Mouse (Mus musculus) midbrain, embryonic 14.5 days (tissue): ENCODE data around the gene Zbtb6. TPM values are rescaled to one million over a fixed set of nuclear protein-coding genes. Genes with fewer than 3 reads are reported as not detected.

Source experiments
- ATAC-seq: fragments of 200-750 bp; cut with Nextera tagmentation; 2 replicates; pipeline ENCODE4 v1.8.0; 2017; ENCODE audit warnings: moderate number of reproducible peaks, moderate library complexity; ENCODE audit not compliant: low FRiP score, low TSS enrichment
- DNase-seq: peaks from one replicate; pipeline ENCODE4 v3.0.0-alpha.2; 2015
- H3K27ac ChIP-seq: fragments of 300-500 bp; sonication (generic); replicated peaks from 2 replicates; pipeline ENCODE4 v1.5.1; 2014; ENCODE audit warnings: mild to moderate bottlenecking, low read depth, low read length, moderate library complexity
- H3K27me3 ChIP-seq: fragments of 300-500 bp; sonication (generic); 2 replicates; pipeline ENCODE4 v1.6.1; 2014; ENCODE audit warnings: low read length, control low read depth, mixed read lengths; ENCODE audit not compliant: control insufficient read depth, insufficient read depth
- H3K36me3 ChIP-seq: fragments of 300-500 bp; sonication (generic); 2 replicates; pipeline ENCODE4 v1.6.1; 2014; ENCODE audit warnings: low read length, control low read depth; ENCODE audit not compliant: control insufficient read depth, insufficient read depth
- H3K4me1 ChIP-seq: fragments of 300-500 bp; sonication (generic); 2 replicates; pipeline ENCODE4 v1.6.1; 2014; ENCODE audit warnings: mild to moderate bottlenecking, antibody characterized with exemption, low read length, control low read depth; ENCODE audit not compliant: control insufficient read depth, insufficient read depth
- H3K4me2 ChIP-seq: fragments of 300-500 bp; sonication (generic); 2 replicates; pipeline ENCODE4 v1.6.1; 2014; ENCODE audit warnings: mild to moderate bottlenecking, low read length, moderate library complexity
- H3K4me3 ChIP-seq: fragments of 300-500 bp; sonication (generic); replicated peaks from 2 replicates; pipeline ENCODE4 v1.5.1; 2014; ENCODE audit warnings: low read depth, low read length
- H3K9ac ChIP-seq: fragments of 300-500 bp; sonication (generic); replicated peaks from 2 replicates; pipeline ENCODE4 v1.6.1; 2014; ENCODE audit warnings: mild to moderate bottlenecking, low read length, moderate library complexity
- H3K9me3 ChIP-seq: fragments of 300-500 bp; sonication (generic); 2 replicates; pipeline ENCODE4 v1.6.1; 2016; ENCODE audit warnings: low read length, control low read depth, mixed read lengths; ENCODE audit not compliant: control insufficient read depth
- WGBS: fragments of 180-500 bp; shearing (Covaris S2); extraction: QIAGEN DNeasy Blood & Tissue Kit; methylation state at CpG from one replicate; pipeline ENCODE4 v1.1.7; 2014; 5-methylcytosine and 5-hydroxymethylcytosine counted together
- polyA plus RNA-seq: library from polyadenylated mRNA; unstranded; fragments of >200 nt; fragmentation: Nextera tagmentation; extraction: Ambion mirVana; gene quantifications from 2 replicates; pipeline ENCODE4 v1.2.1, GENCODE M21; 2014

Gene Zbtb6
- polyA plus RNA-seq, 1 experiment from 2014 or later, result 11.7 TPM

DNA sequence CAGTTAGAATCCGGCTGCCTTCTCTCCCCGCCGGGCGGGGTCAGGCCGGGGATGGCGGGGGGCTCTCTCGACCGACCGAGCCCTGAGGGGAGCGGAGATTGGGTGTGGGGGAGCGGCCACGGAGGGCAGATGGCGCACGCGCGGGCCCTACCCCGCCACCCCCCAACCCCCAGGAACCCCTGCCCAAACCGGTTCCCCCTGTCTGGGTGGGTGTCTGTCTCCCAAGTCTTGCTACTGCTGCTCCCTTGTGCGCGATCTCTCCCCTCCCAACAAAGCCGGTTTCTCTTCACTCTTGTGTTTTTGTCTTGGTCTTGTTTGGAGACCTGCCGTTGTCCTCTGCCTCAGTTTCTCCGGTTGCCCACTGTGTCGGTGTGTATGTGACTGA, 9.4 kb upstream of the Zbtb6 start:
- H3K36me3 ChIP-seq, result no peaks in the 10 kb centered on the region
- WGBS, result under 1% methylated on average over 23 of the region's 24 CpGs
- no peaks in the 10 kb centered on the region for H3K9me3 ChIP-seq
- H3K4me1 ChIP-seq, result peaks cover 13% of the 10 kb centered on the region; the same call in 1 of the 2 replicates
- H3K27me3 ChIP-seq, result no peaks in the 10 kb centered on the region
- DNase-seq (no peak), ATAC-seq (peak; percentile 84)
- H3K4me3 ChIP-seq, result peak overlapping the region; percentile 94
- peak overlapping the region; percentile 95 for H3K4me2 ChIP-seq
- peak overlapping the region; percentile 93 for H3K9ac ChIP-seq
- peak overlapping the region; percentile 87 for H3K27ac ChIP-seq

DNA sequence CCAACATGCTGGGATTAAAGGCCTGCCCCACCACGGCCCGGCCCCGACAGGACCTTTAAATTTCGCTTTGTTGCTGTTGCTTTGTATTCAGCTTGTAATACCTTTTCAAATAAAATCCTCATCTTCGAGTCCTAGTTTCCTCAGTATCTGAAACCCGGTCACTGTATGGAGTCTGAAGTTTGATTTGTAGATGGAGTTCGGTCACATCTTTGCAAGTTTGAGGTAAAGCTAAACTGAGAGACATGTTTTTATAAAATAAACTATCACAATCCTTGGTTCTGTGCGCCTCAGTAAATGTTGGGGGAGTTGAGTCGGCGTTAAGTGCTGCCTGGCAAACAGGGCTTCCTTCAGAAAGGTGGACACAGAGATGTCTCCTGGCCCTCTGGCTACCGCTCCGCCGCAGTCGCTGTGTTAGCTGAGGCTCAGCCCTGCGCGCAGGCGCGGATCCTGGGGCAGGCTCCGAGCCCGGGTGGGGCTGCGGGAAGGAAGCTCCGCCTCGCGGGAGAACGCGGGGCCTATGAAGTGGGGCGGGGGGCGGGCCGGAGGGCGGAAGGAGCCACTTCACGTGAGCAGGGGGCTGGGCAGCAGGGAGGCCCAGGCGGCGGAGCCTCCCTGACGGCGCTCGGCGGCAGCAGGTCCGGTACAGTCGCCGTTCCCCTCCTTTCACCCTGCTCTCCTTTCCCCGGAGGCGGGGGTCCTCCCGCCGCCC, 8.8 kb upstream of the Zbtb6 start:
- Histone ChIP-seq H3K27ac (peak overlapping the region; percentile 87), H3K27me3 (no peaks in the 10 kb centered on the region), H3K4me3 (peak overlapping the region; percentile 94), H3K9ac (peak overlapping the region; percentile 93), H3K4me1 (peaks cover 13% of the 10 kb centered on the region; the same call in 1 of the 2 replicates), H3K36me3 (no peaks in the 10 kb centered on the region), H3K4me2 (peak overlapping the region; percentile 95), H3K9me3 (no peaks in the 10 kb centered on the region)
- peak; percentile 98 for DNase-seq
- WGBS, result 7% methylated on average over 42 of the region's 44 CpGs
- peak; percentile 98 for ATAC-seq

DNA sequence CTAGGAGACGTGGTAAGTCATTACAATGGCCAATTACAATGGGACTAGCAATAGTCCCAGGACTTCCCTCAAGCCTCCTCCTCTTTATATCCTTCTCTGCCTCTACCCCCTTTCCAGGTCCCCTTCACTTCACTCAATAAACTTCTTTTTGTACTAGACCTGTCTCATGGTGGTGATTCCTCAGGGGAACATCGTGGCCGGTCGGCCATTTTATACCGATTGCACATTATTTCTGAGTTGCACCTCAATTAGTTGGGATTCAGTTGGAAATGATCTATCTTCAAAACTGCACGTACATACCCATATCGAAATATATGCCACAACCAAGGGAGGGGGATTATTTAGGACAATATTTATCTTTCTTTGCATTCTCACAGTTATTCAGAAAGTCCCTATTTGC, 11.4 kb downstream of the Zbtb6 start:
- H3K27me3 ChIP-seq, result no peaks in the 10 kb centered on the region
- WGBS, result 16% methylated on average over 7 of the region's 7 CpGs
- peak overlapping the region; percentile 96 for H3K27ac ChIP-seq
- peak; percentile 66 for DNase-seq
- peak overlapping the region; percentile 91 for H3K4me2 ChIP-seq
- peak overlapping the region; percentile 77 for H3K9ac ChIP-seq
- peak; percentile 46 for ATAC-seq
- peaks cover 11% of the 10 kb centered on the region for H3K4me1 ChIP-seq
- no peaks in the 10 kb centered on the region for H3K9me3 ChIP-seq
- H3K36me3 ChIP-seq, result peaks cover 29% of the 10 kb centered on the region
- H3K4me3 ChIP-seq, result peak overlapping the region; percentile 71

DNA sequence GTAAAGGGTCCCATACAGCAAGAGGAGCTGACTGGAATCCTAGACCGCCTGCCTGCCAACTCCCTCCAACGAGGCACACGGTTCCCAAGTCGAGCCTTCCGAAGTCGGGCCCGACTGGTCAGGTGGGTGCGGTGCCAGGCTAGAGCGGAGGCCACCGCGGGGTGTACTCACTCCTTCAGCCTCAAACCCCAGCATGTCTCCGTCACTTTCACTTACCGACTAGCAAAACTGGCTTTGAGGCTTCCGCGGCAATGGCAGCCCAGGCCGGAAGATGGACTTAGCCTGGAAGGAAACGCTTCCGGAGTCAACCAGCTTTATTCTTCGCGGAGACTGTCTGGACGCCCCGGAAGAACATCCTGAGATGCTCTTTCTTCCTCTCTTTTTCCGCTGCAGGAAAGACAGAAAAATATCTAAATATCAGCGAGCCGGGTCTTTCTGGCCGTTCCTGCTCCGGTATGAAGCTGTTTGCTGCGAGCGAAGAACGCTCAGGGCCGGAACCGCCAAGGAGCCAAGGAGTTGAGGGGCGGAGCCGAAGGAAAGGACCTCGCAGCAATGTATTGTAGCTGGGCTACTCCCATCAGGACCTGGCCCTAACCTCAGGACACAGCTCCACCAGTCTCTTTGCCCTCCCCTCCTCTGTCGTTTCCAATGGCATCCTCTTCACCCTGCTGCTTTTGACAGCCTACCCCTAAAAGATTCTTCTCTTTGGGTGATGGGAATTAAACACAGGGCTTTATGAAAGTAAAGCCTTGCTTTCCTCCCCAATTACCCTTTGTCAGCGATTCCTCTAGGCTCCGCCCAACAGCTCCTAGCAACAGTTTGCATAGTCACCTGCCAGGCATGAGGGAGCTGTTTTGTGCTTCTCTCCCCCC, 12.1 kb downstream of the Zbtb6 start:
- ATAC-seq, result peak; percentile 95
- Histone ChIP-seq H3K4me1 (peaks cover 11% of the 10 kb centered on the region), H3K4me2 (peak overlapping the region; percentile 91)

DNA sequence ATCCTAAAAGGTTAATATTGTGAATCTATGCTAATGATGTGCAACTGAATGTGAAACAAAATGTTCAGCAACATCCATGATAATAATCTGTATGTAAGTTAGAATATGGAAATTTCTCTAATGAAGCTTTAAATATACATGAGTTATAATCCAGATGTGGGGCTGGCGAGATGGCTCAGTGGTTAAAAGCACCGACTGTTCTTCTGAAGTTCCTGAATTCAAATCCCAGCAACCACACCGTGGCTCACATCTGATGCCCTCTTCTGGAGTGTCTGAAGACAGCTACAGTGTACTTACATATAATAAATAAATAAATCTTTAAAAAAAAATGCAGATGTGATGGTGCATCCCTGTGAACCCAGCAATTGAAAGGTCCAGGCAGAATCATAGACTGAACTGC, 19.3 kb downstream of the Zbtb6 start:
- ATAC-seq, result no peak
- H3K4me1 ChIP-seq, result peaks cover 12% of the 10 kb centered on the region
- 46% methylated on average over 3 of the region's 3 CpGs for WGBS
- H3K4me2 ChIP-seq, result no peak overlapping the region
- H3K4me3 ChIP-seq, result no peak overlapping the region
- H3K36me3 ChIP-seq, result peaks cover 12% of the 10 kb centered on the region
- DNase-seq, result peak; percentile 8
- H3K27ac ChIP-seq, result no peak overlapping the region
- no peaks in the 10 kb centered on the region for H3K27me3 ChIP-seq
- H3K9ac ChIP-seq, result no peak overlapping the region
- no peaks in the 10 kb centered on the region for H3K9me3 ChIP-seq

More for the DNA sequence above, 12.1 kb downstream of the Zbtb6 start:
- peak overlapping the region; percentile 96 for H3K27ac ChIP-seq
- H3K4me3 ChIP-seq, result peak overlapping the region; percentile 71
- no peaks in the 10 kb centered on the region for H3K9me3 ChIP-seq
- peak overlapping the region; percentile 77 for H3K9ac ChIP-seq
- DNase-seq, result peak; percentile 97
- H3K27me3 ChIP-seq, result no peaks in the 10 kb centered on the region
- under 1% methylated on average over 38 of the region's 38 CpGs for WGBS
- peaks cover 22% of the 10 kb centered on the region for H3K36me3 ChIP-seq

DNA sequence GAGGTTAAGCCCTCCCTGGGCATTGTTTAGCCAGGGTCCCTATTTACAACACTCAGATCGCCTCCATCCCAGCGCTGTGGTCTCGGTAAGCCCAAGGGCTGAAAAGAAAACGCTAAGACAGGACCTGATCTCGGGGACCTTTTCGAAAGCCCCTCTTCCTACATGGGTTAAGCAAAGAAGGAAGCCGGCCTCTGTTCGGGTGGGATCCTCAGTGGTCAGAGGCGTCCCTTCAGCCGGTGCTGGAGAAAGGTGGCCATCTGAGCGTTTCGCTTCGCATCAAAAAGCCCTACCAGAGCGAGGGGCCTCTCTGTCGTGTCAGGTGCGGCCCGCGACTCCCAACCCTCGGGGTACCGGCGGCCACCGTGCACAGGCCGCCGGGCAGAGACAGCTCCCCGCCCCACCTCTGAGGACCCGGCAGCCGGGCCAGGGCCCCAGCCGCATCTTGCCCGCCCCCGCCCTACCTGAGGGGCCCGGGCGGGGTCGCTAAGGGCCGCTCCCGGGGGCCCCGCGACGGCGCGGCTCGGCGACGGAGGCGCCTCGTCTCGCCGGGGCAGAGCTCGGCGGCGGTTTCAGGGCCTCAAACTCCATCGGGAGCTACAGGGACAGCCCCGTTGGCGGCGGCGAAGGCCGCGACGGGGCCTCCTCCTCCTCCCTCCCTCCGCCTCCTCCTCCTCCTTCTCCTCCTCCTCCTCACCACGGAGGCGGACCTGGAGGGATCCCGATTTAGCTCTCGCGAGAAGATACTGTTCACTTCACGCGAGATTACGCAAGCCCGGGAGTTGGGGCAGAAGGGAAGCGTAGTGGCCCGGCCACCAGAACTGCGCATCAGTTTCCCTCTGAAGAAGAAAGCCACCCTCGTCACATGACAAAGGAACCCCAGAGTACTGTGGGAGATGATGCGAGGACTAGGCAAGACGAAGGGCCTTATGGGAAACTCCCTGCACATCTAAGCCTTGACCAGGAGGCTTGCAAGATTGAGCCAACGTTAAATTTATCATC, 20.4 kb downstream of the Zbtb6 start, which contains the start of gene Rc3h2:
Gene Rc3h2 (minus strand): TSS at position 598 of the 999 bp plus-strand sequence.
- WGBS, result under 1% methylated on average over 68 of the region's 75 CpGs
- Histone ChIP-seq H3K4me1 (peaks cover 12% of the 10 kb centered on the region), H3K9ac (peak within 1 kb of the TSS; percentile 99), H3K27ac (peak within 1 kb of the TSS; percentile 98), H3K9me3 (no peaks in the 10 kb centered on the region), H3K4me3 (peak within 1 kb of the TSS; percentile 94), H3K4me2 (peak within 1 kb of the TSS; percentile 80), H3K27me3 (no peaks in the 10 kb centered on the region), H3K36me3 (peaks cover 3% of the 10 kb centered on the region; the same call in 1 of the 2 replicates)
- peak; percentile 98 for DNase-seq
- peak; percentile 99 for ATAC-seq

DNA sequence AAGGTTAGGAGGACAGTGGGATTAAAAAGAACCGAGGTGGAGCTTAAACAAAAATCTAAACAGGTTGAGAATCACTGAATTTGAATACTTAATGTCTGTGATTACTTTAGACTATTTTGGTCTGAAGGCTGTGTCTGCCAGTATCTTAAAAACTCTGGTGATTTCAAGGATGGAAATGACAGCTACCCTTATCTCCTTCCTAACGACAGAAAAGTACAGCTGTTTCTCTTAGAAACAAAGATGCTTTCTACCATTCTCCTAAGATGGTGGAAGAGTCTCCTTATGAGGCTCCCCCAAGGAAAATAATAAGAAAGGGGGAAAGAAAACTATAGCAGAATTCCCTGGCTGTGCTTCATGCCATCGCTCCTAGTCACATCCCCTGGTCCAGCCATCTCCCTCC, 21.1 kb downstream of the Zbtb6 start:
- ATAC-seq, result no peak
- H3K9me3 ChIP-seq, result no peaks in the 10 kb centered on the region
- WGBS, result 6% methylated on average over 3 of the region's 3 CpGs

DNA sequence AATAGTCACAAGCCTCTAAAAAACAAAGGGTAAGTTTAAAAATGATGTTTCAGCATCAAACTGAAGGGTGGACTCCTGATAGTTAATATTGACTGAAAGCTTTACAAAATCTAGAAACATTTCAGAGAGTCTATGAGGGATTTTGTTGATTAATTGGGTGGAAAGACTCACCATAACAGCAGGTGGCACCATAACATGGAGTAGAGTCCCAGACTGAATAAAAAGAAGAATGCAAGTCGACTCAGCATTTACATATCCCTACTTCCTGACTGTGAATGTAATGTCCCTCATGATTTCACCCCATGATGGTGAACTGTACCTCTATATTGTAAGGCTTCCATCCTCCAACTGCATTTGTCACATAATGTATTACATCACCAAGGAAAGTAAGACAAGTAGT, 47.4 kb downstream of the Zbtb6 start:
- Histone ChIP-seq H3K27ac (no peak overlapping the region), H3K4me3 (no peak overlapping the region), H3K4me2 (no peak overlapping the region), H3K9ac (no peak overlapping the region), H3K9me3 (no peaks in the 10 kb centered on the region), H3K4me1 (no peaks in the 10 kb centered on the region), H3K27me3 (no peaks in the 10 kb centered on the region), H3K36me3 (peaks cover 43% of the 10 kb centered on the region)
- WGBS, result 57% methylated on average over 1 of the region's 1 CpGs
- DNase-seq, result peak; percentile 41
- ATAC-seq, result no peak

More for the DNA sequence above, 21.1 kb downstream of the Zbtb6 start:
- Histone ChIP-seq H3K27me3 (no peaks in the 10 kb centered on the region), H3K36me3 (peaks cover 2% of the 10 kb centered on the region; the same call in 1 of the 2 replicates), H3K4me3 (peak overlapping the region; percentile 94), H3K27ac (peak overlapping the region; percentile 98), H3K9ac (peak overlapping the region; percentile 99), H3K4me1 (peaks cover 12% of the 10 kb centered on the region), H3K4me2 (peak overlapping the region; percentile 80)
- no peak for DNase-seq
